Mouse (Mus musculus) neural tube, embryonic 13.5 days (tissue): Measurements from ENCODE around the gene Olfr920. TPM values are rescaled to one million over a fixed set of nuclear protein-coding genes. Genes with fewer than 3 reads are reported as not detected.

Source experiments
- polyA plus RNA-seq: library from polyadenylated mRNA; unstranded; fragments of >200 nt; fragmentation: Nextera tagmentation; extraction: Ambion mirVana; gene quantifications from 2 replicates; pipeline ENCODE4 v1.2.1, GENCODE M21; 2015

The Olfr920 gene
- polyA plus RNA-seq, 1 experiment from 2014 or later, result not detected

Other genes with a start within 250 kb of the Olfr920 start
- not detected in 2 replicates for gene Olfr911-ps1, start 230.7 kb upstream of the Olfr920 start, polyA plus RNA-seq
- not detected in 2 replicates for gene Olfr910, start 214.4 kb upstream of the Olfr920 start, polyA plus RNA-seq
- gene Olfr912, start 172.1 kb upstream of the Olfr920 start, polyA plus RNA-seq, result not detected in 2 replicates
- gene Olfr913, start 159.5 kb upstream of the Olfr920 start, polyA plus RNA-seq, result not detected in 2 replicates
- gene Olfr914, start 147.2 kb upstream of the Olfr920 start, polyA plus RNA-seq, result not detected in 2 replicates
- not detected in 2 replicates for gene Olfr916, start 92.4 kb upstream of the Olfr920 start, polyA plus RNA-seq
- gene Olfr917, start 86.5 kb upstream of the Olfr920 start, polyA plus RNA-seq, result not detected in 2 replicates
- gene Olfr918, start 77.7 kb upstream of the Olfr920 start, polyA plus RNA-seq, result not detected in 2 replicates
- gene Olfr919, start 48.6 kb upstream of the Olfr920 start, polyA plus RNA-seq, result not detected in 2 replicates
- gene Vwa5a, start 34.0 kb upstream of the Olfr920 start, polyA plus RNA-seq, result 9.8 and 10.0 TPM in 2 replicates
- not detected in 2 replicates for gene Olfr921, start 20.8 kb downstream of the Olfr920 start, polyA plus RNA-seq
- gene Olfr922, start 62.3 kb downstream of the Olfr920 start, polyA plus RNA-seq, result not detected in 2 replicates
- not detected in 2 replicates for gene Olfr923, start 74.2 kb downstream of the Olfr920 start, polyA plus RNA-seq
- not detected in 2 replicates for gene Olfr924, start 92.2 kb downstream of the Olfr920 start, polyA plus RNA-seq
- gene Olfr26, start 102.8 kb downstream of the Olfr920 start, polyA plus RNA-seq, result not detected in 2 replicates
- not detected in 2 replicates for gene Olfr926, start 124.8 kb downstream of the Olfr920 start, polyA plus RNA-seq
- not detected in 2 replicates for gene Olfr930, start 177.5 kb downstream of the Olfr920 start, polyA plus RNA-seq
- gene Olfr933, start 220.0 kb downstream of the Olfr920 start, polyA plus RNA-seq, result not detected in 2 replicates
- gene Olfr934, start 236.0 kb downstream of the Olfr920 start, polyA plus RNA-seq, result not detected in 2 replicates
- gene Olfr935, start 247.4 kb downstream of the Olfr920 start, polyA plus RNA-seq, result not detected in 2 replicates